Mouse (Mus musculus): ENCODE measurements at regions not wholly inside any gene's neighbourhood (a gene's known extent, or its start where the extent isn't known, plus 50 kb on each side); places are given as distances from the start of the nearest gene placed in this dataset.
"Not testable (repeated sequence)": the region's sequence is repeated elsewhere in the genome, so short reads cannot be mapped to it uniquely, and the experiment has no call there.

- 36% methylated on average over 1 of the region's 2 CpGs for WGBS
- not testable (repeated sequence) for H3K4me1 ChIP-seq (ENCODE audit: control insufficient read depth, insufficient read depth, low read length); ATAC-seq (ENCODE audit: low FRiP score, low TSS enrichment)
These were observed 62.1 kb downstream of the Duxbl3 start for GRCm38 (mm10) chr14:26319821-26320220.

DNA sequence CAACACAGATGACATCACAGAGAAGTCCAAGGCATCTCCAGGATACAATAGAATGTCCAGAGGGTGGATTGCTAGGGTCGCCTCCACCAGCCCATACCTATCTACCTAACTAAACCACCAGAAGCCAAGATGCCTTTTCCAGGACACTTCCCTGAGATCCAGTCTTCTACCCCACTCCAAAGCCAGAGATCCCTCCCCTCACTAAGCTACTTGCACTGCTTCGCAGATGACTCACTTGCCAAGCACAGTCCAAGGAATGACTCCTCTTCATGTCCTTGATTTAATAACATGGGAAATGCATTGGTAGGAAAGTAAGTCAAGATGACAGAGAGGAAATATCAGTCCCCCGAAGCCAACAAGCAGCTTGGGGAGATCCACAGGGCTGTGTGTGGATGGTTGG is 63.0 kb downstream of the Duxbl3 start:
- Histone ChIP-seq H3K27me3 (ENCODE audit: control insufficient read depth, insufficient read depth, low read length) (no peaks in the 10 kb centered on the region), H3K4me2 (replicated peaks; ENCODE audit: low read depth, low read length) (no peak overlapping the region), H3K9ac (ENCODE audit: low read depth, low read length) (no peak overlapping the region), H3K9me3 (ENCODE audit: control insufficient read depth, low read length) (no peaks in the 10 kb centered on the region), H3K4me3 (ENCODE audit: low read length) (no peak overlapping the region), H3K36me3 (ENCODE audit: control insufficient read depth, insufficient read depth, low read length) (no peaks in the 10 kb centered on the region), H3K4me1 (ENCODE audit: control insufficient read depth, insufficient read depth, low read length) (no peaks in the 10 kb centered on the region), H3K27ac (ENCODE audit: low read depth, low read length) (no peak overlapping the region)
- 87% methylated on average over 3 of the region's 3 CpGs for WGBS
- ATAC-seq (ENCODE audit: low FRiP score, low TSS enrichment) = no peak

More at GRCm38 (mm10) chr14:26319821-26320220, 62.1 kb downstream of the Duxbl3 start:
- not testable (repeated sequence) for H3K27me3 ChIP-seq (ENCODE audit: control insufficient read depth, insufficient read depth, low read length); H3K27ac ChIP-seq (ENCODE audit: low read depth, low read length); H3K9me3 ChIP-seq (ENCODE audit: control insufficient read depth, low read length); H3K9ac ChIP-seq (ENCODE audit: low read depth, low read length); H3K4me2 ChIP-seq (replicated peaks; ENCODE audit: low read depth, low read length); H3K36me3 ChIP-seq (ENCODE audit: control insufficient read depth, insufficient read depth, low read length); H3K4me3 ChIP-seq (ENCODE audit: low read length)

DNA sequence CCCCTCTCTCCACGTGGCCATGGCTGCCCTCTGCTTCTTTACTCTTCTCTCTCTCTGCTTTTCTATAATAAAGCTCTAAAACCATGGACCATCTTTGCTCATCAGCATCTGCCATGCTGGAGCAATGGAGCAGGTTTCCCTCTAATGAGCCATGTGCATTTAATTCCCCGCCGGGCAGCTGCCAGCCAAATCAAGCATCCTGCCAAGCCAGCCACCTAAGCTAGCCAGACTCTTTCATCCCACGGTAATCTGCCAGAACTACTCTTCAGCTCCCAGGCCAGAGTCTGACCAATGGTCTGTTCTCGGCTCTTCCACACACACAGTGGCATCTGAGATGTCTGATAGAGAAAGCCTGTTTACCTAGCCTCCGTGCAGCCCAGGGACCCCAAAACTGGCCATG is 70.8 kb downstream of the Duxbl3 start:
- no peaks in the 10 kb centered on the region for H3K27me3 ChIP-seq (ENCODE audit: control insufficient read depth, insufficient read depth, low read length)
- H3K4me1 ChIP-seq (ENCODE audit: control insufficient read depth, insufficient read depth, low read length) = no peaks in the 10 kb centered on the region
- no peaks in the 10 kb centered on the region for H3K36me3 ChIP-seq (ENCODE audit: control insufficient read depth, insufficient read depth, low read length)
- no peak overlapping the region for H3K4me2 ChIP-seq (replicated peaks; ENCODE audit: low read depth, low read length)
- H3K27ac ChIP-seq (ENCODE audit: low read depth, low read length) = no peak overlapping the region
- H3K4me3 ChIP-seq (ENCODE audit: low read length) = no peak overlapping the region
- H3K9ac ChIP-seq (ENCODE audit: low read depth, low read length) = no peak overlapping the region
- WGBS = 83% methylated on average over 6 of the region's 6 CpGs
- H3K9me3 ChIP-seq (ENCODE audit: control insufficient read depth, low read length) = no peaks in the 10 kb centered on the region
- ATAC-seq (ENCODE audit: low FRiP score, low TSS enrichment) = no peak

- 86% methylated on average over 5 of the region's 5 CpGs for WGBS
- Histone ChIP-seq H3K4me2 (replicated peaks; ENCODE audit: low read depth, low read length) (no peak overlapping the region), H3K9me3 (ENCODE audit: control insufficient read depth, low read length) (no peaks in the 10 kb centered on the region), H3K4me1 (ENCODE audit: control insufficient read depth, insufficient read depth, low read length) (no peaks in the 10 kb centered on the region), H3K36me3 (ENCODE audit: control insufficient read depth, insufficient read depth, low read length) (no peaks in the 10 kb centered on the region), H3K4me3 (ENCODE audit: low read length) (no peak overlapping the region), H3K9ac (ENCODE audit: low read depth, low read length) (no peak overlapping the region), H3K27ac (ENCODE audit: low read depth, low read length) (no peak overlapping the region), H3K27me3 (ENCODE audit: control insufficient read depth, insufficient read depth, low read length) (no peaks in the 10 kb centered on the region)
- no peak for ATAC-seq (ENCODE audit: low FRiP score, low TSS enrichment)
These were observed 83.3 kb downstream of the Duxbl3 start for GRCm38 (mm10) chr14:26341111-26341510.

- H3K9ac ChIP-seq (ENCODE audit: low read depth, low read length) = no peak overlapping the region
- H3K4me2 ChIP-seq (replicated peaks; ENCODE audit: low read depth, low read length) = no peak overlapping the region
- ATAC-seq (ENCODE audit: low FRiP score, low TSS enrichment) = no peak
- no peak overlapping the region for H3K27ac ChIP-seq (ENCODE audit: low read depth, low read length)
- WGBS = 53% methylated on average over 1 of the region's 1 CpGs
- no peaks in the 10 kb centered on the region for H3K36me3 ChIP-seq (ENCODE audit: control insufficient read depth, insufficient read depth, low read length)
- H3K4me3 ChIP-seq (ENCODE audit: low read length) = no peak overlapping the region
- no peaks in the 10 kb centered on the region for H3K9me3 ChIP-seq (ENCODE audit: control insufficient read depth, low read length)
- H3K27me3 ChIP-seq (ENCODE audit: control insufficient read depth, insufficient read depth, low read length) = no peaks in the 10 kb centered on the region
- H3K4me1 ChIP-seq (ENCODE audit: control insufficient read depth, insufficient read depth, low read length) = no peaks in the 10 kb centered on the region
These were observed 87.5 kb downstream of the Duxbl3 start for GRCm38 (mm10) chr14:26345227-26345626.

DNA sequence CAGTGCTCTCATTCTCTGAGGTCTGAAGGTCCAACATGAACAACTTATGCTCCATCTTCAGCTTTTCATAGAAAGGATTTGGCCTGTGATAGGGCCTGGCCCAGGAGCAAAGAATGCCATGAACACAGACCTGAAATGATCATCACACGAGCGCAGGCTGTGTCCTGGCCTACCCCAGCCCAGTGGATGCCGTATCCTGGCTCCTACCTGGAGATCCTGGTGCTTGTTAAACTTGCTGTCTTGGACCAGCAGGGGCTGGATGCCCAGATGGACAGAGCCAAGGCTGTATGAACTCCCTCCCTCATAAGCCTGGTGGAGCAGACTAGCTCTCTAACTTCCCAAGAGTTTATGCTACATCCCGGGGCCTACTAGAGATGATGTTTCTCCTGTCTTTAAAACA is 89.5 kb downstream of the Duxbl3 start:
- Histone ChIP-seq H3K36me3 (ENCODE audit: control insufficient read depth, insufficient read depth, low read length) (no peaks in the 10 kb centered on the region), H3K4me2 (replicated peaks; ENCODE audit: low read depth, low read length) (no peak overlapping the region), H3K4me1 (ENCODE audit: control insufficient read depth, insufficient read depth, low read length) (no peaks in the 10 kb centered on the region), H3K27me3 (ENCODE audit: control insufficient read depth, insufficient read depth, low read length) (no peaks in the 10 kb centered on the region), H3K9ac (ENCODE audit: low read depth, low read length) (no peak overlapping the region), H3K9me3 (ENCODE audit: control insufficient read depth, low read length) (no peaks in the 10 kb centered on the region), H3K4me3 (ENCODE audit: low read length) (no peak overlapping the region), H3K27ac (ENCODE audit: low read depth, low read length) (no peak overlapping the region)
- WGBS = 91% methylated on average over 4 of the region's 4 CpGs
- no peak for ATAC-seq (ENCODE audit: low FRiP score, low TSS enrichment)

GRCm38 (mm10) chr14:26352927-26353326 is 95.2 kb downstream of the Duxbl3 start:
- Histone ChIP-seq H3K9ac (ENCODE audit: low read depth, low read length) (no peak overlapping the region), H3K4me3 (ENCODE audit: low read length) (no peak overlapping the region), H3K27ac (ENCODE audit: low read depth, low read length) (no peak overlapping the region), H3K4me1 (ENCODE audit: control insufficient read depth, insufficient read depth, low read length) (peaks cover 7% of the 10 kb centered on the region), H3K36me3 (ENCODE audit: control insufficient read depth, insufficient read depth, low read length) (no peaks in the 10 kb centered on the region), H3K4me2 (replicated peaks; ENCODE audit: low read depth, low read length) (no peak overlapping the region), H3K9me3 (ENCODE audit: control insufficient read depth, low read length) (no peaks in the 10 kb centered on the region), H3K27me3 (ENCODE audit: control insufficient read depth, insufficient read depth, low read length) (no peaks in the 10 kb centered on the region)
- 83% methylated on average over 1 of the region's 1 CpGs for WGBS
- no peak for ATAC-seq (ENCODE audit: low FRiP score, low TSS enrichment)

- Histone ChIP-seq H3K9ac (ENCODE audit: low read depth, low read length) (no peak overlapping the region), H3K36me3 (ENCODE audit: control insufficient read depth, insufficient read depth, low read length) (no peaks in the 10 kb centered on the region)
- ATAC-seq (ENCODE audit: low FRiP score, low TSS enrichment) = peak; percentile 57
These were observed 99.5 kb downstream of the Duxbl3 start for GRCm38 (mm10) chr14:26357242-26357641.

GRCm38 (mm10) chr14:26357996-26358395 is 100.2 kb downstream of the Duxbl3 start:
- H3K36me3 ChIP-seq (ENCODE audit: control insufficient read depth, insufficient read depth, low read length) = no peaks in the 10 kb centered on the region
- no peaks in the 10 kb centered on the region for H3K27me3 ChIP-seq (ENCODE audit: control insufficient read depth, insufficient read depth, low read length)
- peaks cover 9% of the 10 kb centered on the region for H3K4me1 ChIP-seq (ENCODE audit: control insufficient read depth, insufficient read depth, low read length)
- no peak overlapping the region for H3K4me2 ChIP-seq (replicated peaks; ENCODE audit: low read depth, low read length)
- peak overlapping the region; percentile 30; the same call in 1 of the 2 replicates for H3K27ac ChIP-seq (ENCODE audit: low read depth, low read length)
- 73% methylated on average over 8 of the region's 8 CpGs for WGBS
- no peak for ATAC-seq (ENCODE audit: low FRiP score, low TSS enrichment)
- H3K9me3 ChIP-seq (ENCODE audit: control insufficient read depth, low read length) = no peaks in the 10 kb centered on the region
- no peak overlapping the region for H3K4me3 ChIP-seq (ENCODE audit: low read length)
- H3K9ac ChIP-seq (ENCODE audit: low read depth, low read length) = no peak overlapping the region

More at GRCm38 (mm10) chr14:26357242-26357641, 99.5 kb downstream of the Duxbl3 start:
- Histone ChIP-seq H3K9me3 (ENCODE audit: control insufficient read depth, low read length) (no peaks in the 10 kb centered on the region), H3K27me3 (ENCODE audit: control insufficient read depth, insufficient read depth, low read length) (no peaks in the 10 kb centered on the region), H3K4me3 (ENCODE audit: low read length) (no peak overlapping the region), H3K27ac (ENCODE audit: low read depth, low read length) (no peak overlapping the region), H3K4me1 (ENCODE audit: control insufficient read depth, insufficient read depth, low read length) (peaks cover 9% of the 10 kb centered on the region), H3K4me2 (replicated peaks; ENCODE audit: low read depth, low read length) (no peak overlapping the region)
- 15% methylated on average over 6 of the region's 6 CpGs for WGBS

- H3K36me3 ChIP-seq (ENCODE audit: control insufficient read depth, insufficient read depth, low read length) = no peaks in the 10 kb centered on the region
- WGBS = 46% methylated on average over 4 of the region's 4 CpGs
- H3K4me1 ChIP-seq (ENCODE audit: control insufficient read depth, insufficient read depth, low read length) = peaks cover 9% of the 10 kb centered on the region
- no peak overlapping the region for H3K27ac ChIP-seq (ENCODE audit: low read depth, low read length)
- H3K4me2 ChIP-seq (replicated peaks; ENCODE audit: low read depth, low read length) = no peak overlapping the region
- no peak overlapping the region for H3K4me3 ChIP-seq (ENCODE audit: low read length)
- no peaks in the 10 kb centered on the region for H3K9me3 ChIP-seq (ENCODE audit: control insufficient read depth, low read length)
- no peak overlapping the region for H3K9ac ChIP-seq (ENCODE audit: low read depth, low read length)
- ATAC-seq (ENCODE audit: low FRiP score, low TSS enrichment) = no peak
- H3K27me3 ChIP-seq (ENCODE audit: control insufficient read depth, insufficient read depth, low read length) = no peaks in the 10 kb centered on the region
These were observed 102.3 kb downstream of the Duxbl3 start for GRCm38 (mm10) chr14:26360071-26360470.

All from kidney, embryonic 14.5 days (tissue).